Mouse (Mus musculus): ENCODE measurements at regions not wholly inside any gene's neighbourhood (a gene's known extent, or its start where the extent isn't known, plus 50 kb on each side); places are given as distances from the start of the nearest gene placed in this dataset.
A peak's percentile ranks its signal among the peaks of the same experiment; 100 is the strongest.

DNA sequence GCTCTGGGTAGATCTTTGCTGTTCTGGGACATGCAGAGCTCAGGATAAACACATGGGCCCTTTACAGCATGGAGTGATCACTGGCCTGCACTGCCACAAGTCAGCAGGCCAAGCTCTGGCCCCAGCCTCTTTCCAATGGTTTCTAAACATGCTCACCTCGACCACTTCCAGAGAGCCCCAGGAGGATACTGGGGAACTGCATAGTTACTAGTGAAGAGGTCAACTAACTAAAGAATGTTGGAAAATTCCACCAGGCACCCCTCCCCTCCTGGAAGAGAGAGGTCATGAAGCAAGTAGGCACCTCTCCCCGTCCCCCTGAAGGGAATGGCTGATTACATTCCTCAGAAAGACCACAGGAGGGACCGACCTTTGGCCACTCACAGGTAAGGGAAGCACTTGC is 98.7 kb downstream of the Elovl4 start:
- ATAC-seq (ENCODE audit: low read depth): no peak
- 41% methylated on average over 3 of the region's 3 CpGs for WGBS (ENCODE audit: insufficient replicate concordance)
- no peak overlapping the region for H3K4me2 ChIP-seq (ENCODE audit: low read depth, low read length)
- no peaks in the 10 kb centered on the region for H3K36me3 ChIP-seq (ENCODE audit: control insufficient read depth, insufficient read depth)
- no peak overlapping the region for H3K9ac ChIP-seq (ENCODE audit: low read depth, low read length)
- no peaks in the 10 kb centered on the region for H3K9me3 ChIP-seq (replicated peaks; ENCODE audit: control insufficient read depth, low read length)
- no peaks in the 10 kb centered on the region for H3K27me3 ChIP-seq (ENCODE audit: control insufficient read depth, insufficient read depth, low read depth, low read length)
- no peak overlapping the region for H3K4me3 ChIP-seq (ENCODE audit: low read depth, low read length)
- H3K27ac ChIP-seq (ENCODE audit: low read length): no peak overlapping the region
- H3K4me1 ChIP-seq (ENCODE audit: control insufficient read depth, low read depth, low read length): no peaks in the 10 kb centered on the region

DNA sequence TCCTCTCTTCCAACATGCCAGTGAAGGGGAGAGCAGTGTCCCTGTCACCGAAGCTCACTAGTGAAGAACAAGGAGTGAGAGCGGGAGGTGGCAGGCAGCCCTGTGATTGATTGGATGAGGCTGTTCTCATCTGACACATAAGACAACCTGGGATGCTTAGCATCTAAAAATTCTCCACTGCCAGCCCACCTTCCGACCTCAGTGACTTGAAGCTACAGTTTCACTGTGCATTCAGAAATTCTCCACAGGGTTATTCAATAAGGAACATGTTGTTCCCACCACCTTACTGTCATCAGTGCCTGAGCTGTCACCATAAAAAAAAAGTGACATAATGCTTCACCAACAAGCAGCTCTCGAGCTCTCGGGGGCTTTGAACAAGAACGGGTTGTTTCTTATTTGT is 100.0 kb downstream of the Elovl4 start:
- 56% methylated on average over 6 of the region's 6 CpGs for WGBS (ENCODE audit: insufficient replicate concordance)
- Histone ChIP-seq H3K4me3 (ENCODE audit: low read depth, low read length) (no peak overlapping the region), H3K4me2 (ENCODE audit: low read depth, low read length) (no peak overlapping the region)

GRCm38 (mm10) chr9:83704186-83704585 is 101.9 kb downstream of the Elovl4 start:
- Histone ChIP-seq H3K4me2 (ENCODE audit: low read depth, low read length) (no peak overlapping the region), H3K9ac (ENCODE audit: low read depth, low read length) (no peak overlapping the region), H3K4me3 (ENCODE audit: low read depth, low read length) (no peak overlapping the region), H3K27me3 (ENCODE audit: control insufficient read depth, insufficient read depth, low read depth, low read length) (no peaks in the 10 kb centered on the region), H3K4me1 (ENCODE audit: control insufficient read depth, low read depth, low read length) (no peaks in the 10 kb centered on the region), H3K36me3 (ENCODE audit: control insufficient read depth, insufficient read depth) (no peaks in the 10 kb centered on the region), H3K27ac (ENCODE audit: low read length) (no peak overlapping the region), H3K9me3 (replicated peaks; ENCODE audit: control insufficient read depth, low read length) (no peaks in the 10 kb centered on the region)
- no peak for ATAC-seq (ENCODE audit: low read depth)

More for the DNA sequence above, 100.0 kb downstream of the Elovl4 start:
- Histone ChIP-seq H3K27me3 (ENCODE audit: control insufficient read depth, insufficient read depth, low read depth, low read length) (no peaks in the 10 kb centered on the region), H3K4me1 (ENCODE audit: control insufficient read depth, low read depth, low read length) (no peaks in the 10 kb centered on the region), H3K9me3 (replicated peaks; ENCODE audit: control insufficient read depth, low read length) (no peaks in the 10 kb centered on the region), H3K9ac (ENCODE audit: low read depth, low read length) (no peak overlapping the region), H3K36me3 (ENCODE audit: control insufficient read depth, insufficient read depth) (no peaks in the 10 kb centered on the region), H3K27ac (ENCODE audit: low read length) (no peak overlapping the region)
- no peak for ATAC-seq (ENCODE audit: low read depth)

DNA sequence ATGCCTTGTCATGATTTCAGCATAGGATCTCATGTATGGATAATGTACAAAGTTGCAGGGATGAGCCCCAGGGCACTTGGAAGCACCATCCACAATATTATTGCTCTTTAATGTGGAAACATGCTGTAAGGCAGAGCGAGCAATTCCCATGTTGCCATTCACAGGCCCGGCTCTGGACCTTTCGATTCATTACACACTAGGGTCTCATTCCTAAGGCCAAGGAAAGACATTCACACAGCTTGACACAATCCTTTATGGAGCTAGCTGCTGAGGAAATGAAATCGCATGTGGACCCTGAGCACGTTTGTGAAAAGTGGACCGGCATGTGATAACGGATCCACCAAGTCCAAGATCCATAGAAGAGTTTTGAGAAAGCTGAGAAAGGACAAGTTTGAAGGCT is 105.2 kb downstream of the Elovl4 start:
- ATAC-seq (ENCODE audit: low read depth): no peak
- WGBS (ENCODE audit: insufficient replicate concordance): 80% methylated on average over 7 of the region's 7 CpGs
- H3K4me3 ChIP-seq (ENCODE audit: low read depth, low read length): no peak overlapping the region
- H3K27me3 ChIP-seq (ENCODE audit: control insufficient read depth, insufficient read depth, low read depth, low read length): no peaks in the 10 kb centered on the region
- H3K4me2 ChIP-seq (ENCODE audit: low read depth, low read length): no peak overlapping the region
- no peak overlapping the region for H3K9ac ChIP-seq (ENCODE audit: low read depth, low read length)
- no peaks in the 10 kb centered on the region for H3K9me3 ChIP-seq (replicated peaks; ENCODE audit: control insufficient read depth, low read length)
- no peaks in the 10 kb centered on the region for H3K4me1 ChIP-seq (ENCODE audit: control insufficient read depth, low read depth, low read length)
- no peaks in the 10 kb centered on the region for H3K36me3 ChIP-seq (ENCODE audit: control insufficient read depth, insufficient read depth)
- no peak overlapping the region for H3K27ac ChIP-seq (ENCODE audit: low read length)

DNA sequence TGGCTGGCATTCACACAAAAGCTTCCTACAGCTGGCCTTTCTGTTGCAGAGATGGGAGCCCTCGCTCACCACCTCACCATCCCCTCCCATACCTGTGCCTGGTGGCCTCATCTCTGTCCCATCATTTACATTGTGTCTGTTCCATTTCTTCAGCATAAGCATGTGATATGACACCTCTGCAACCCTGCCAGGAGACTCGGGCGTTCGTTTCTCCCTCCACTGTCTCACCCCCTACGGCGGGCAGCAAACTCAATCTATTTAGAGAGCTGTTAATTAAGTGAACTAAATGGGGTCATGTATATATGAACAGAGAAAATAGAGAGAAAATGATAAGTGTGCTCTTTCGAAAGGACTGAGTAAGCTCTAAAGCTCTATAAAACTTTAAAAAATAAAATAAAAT is 106.0 kb downstream of the Elovl4 start:
- H3K9me3 ChIP-seq (replicated peaks; ENCODE audit: control insufficient read depth, low read length): no peaks in the 10 kb centered on the region
- no peak for ATAC-seq (ENCODE audit: low read depth)

DNA sequence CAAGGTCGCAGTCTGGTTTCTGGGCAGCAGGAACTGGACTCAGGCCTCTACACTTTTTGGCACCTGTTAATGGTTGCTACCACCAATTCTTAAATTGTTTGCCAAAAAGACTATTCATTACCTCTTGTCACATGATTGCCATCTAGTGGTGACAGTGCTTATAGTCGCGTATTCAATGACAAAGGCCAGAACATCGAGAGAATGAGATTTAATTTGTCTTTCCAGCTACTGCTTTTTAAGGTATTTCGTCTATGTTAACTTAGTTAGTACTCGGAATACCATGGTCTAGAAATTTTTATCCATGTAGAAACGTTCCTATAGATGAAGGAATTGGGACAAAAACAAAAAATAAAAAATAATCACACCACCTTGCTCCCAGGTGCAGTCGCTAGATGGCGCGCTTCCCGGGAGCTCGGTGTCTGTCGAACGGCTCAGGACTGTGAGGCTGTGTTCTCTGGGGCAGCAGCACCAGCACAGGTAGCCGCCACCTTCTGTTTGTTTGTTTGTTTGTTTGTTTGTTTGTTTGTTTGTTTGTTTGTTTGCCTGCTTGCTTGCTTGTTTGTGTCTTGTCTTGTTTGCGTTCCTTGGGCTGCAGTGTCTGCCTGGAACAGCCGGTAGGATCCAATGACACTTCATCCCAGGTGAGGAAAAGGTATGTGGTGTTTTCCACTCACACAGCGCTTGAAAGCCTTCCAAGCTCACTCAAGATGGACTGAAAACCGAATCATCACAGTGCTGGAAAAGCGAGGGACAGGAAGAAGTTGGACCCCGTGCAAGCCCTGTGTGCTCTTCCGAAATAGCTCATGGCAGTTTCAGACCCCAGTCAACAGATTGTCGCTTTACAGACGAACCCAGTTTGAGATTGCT is 114.5 kb downstream of the Elovl4 start:
- no peaks in the 10 kb centered on the region; the same call in 1 of the 2 replicates for H3K27me3 ChIP-seq (ENCODE audit: control insufficient read depth, insufficient read depth, low read depth, low read length)
- peak overlapping the region; percentile 8; the same call in 1 of the 2 replicates for H3K4me2 ChIP-seq (ENCODE audit: low read depth, low read length)
- WGBS (ENCODE audit: insufficient replicate concordance): 17% methylated on average over 24 of the region's 24 CpGs
- no peak for ATAC-seq (ENCODE audit: low read depth)
- H3K4me3 ChIP-seq (ENCODE audit: low read depth, low read length): no peak overlapping the region
- H3K36me3 ChIP-seq (ENCODE audit: control insufficient read depth, insufficient read depth): no peaks in the 10 kb centered on the region
- H3K4me1 ChIP-seq (ENCODE audit: control insufficient read depth, low read depth, low read length): no peaks in the 10 kb centered on the region
- H3K27ac ChIP-seq (ENCODE audit: low read length): no peak overlapping the region
- H3K9ac ChIP-seq (ENCODE audit: low read depth, low read length): no peak overlapping the region
- H3K9me3 ChIP-seq (replicated peaks; ENCODE audit: control insufficient read depth, low read length): no peaks in the 10 kb centered on the region

More for the DNA sequence above, 106.0 kb downstream of the Elovl4 start:
- H3K4me2 ChIP-seq (ENCODE audit: low read depth, low read length): no peak overlapping the region
- no peak overlapping the region for H3K9ac ChIP-seq (ENCODE audit: low read depth, low read length)
- no peaks in the 10 kb centered on the region for H3K36me3 ChIP-seq (ENCODE audit: control insufficient read depth, insufficient read depth)
- no peak overlapping the region for H3K4me3 ChIP-seq (ENCODE audit: low read depth, low read length)
- WGBS (ENCODE audit: insufficient replicate concordance): 62% methylated on average over 7 of the region's 7 CpGs
- H3K27ac ChIP-seq (ENCODE audit: low read length): no peak overlapping the region
- no peaks in the 10 kb centered on the region for H3K27me3 ChIP-seq (ENCODE audit: control insufficient read depth, insufficient read depth, low read depth, low read length)
- H3K4me1 ChIP-seq (ENCODE audit: control insufficient read depth, low read depth, low read length): no peaks in the 10 kb centered on the region

All from liver, embryonic 16.5 days (tissue).